Mouse (Mus musculus): ENCODE measurements around the gene Slc25a35. TPM values are rescaled to one million over a fixed set of nuclear protein-coding genes. Genes with fewer than 3 reads are reported as not detected.
"Not testable (repeated sequence)": the region's sequence is repeated elsewhere in the genome, so short reads cannot be mapped to it uniquely, and the experiment has no call there.

The Slc25a35 gene
- polyA plus RNA-seq, 1 experiment: not detected

- 35% methylated on average over 3 of the region's 3 CpGs for WGBS
- H3K4me1 ChIP-seq (ENCODE audit: control insufficient read depth, insufficient read depth, low read length): peaks cover 14% of the 10 kb centered on the region; the same call in 1 of the 2 replicates
- H3K27ac ChIP-seq (ENCODE audit: insufficient read depth, low read depth, low read length): no peak overlapping the region
- no peak for TF ChIP-seq POLR2A (IDR thresholded peaks at IDR 0.05; ENCODE audit: insufficient read depth, low read depth, low read length)
- TF ChIP-seq CTCF (IDR thresholded peaks at IDR 0.05; ENCODE audit: insufficient read depth, low read depth, low read length): no peak
- H3K4me3 ChIP-seq (ENCODE audit: insufficient read depth, low read depth, low read length): no peak overlapping the region
Measured at GRCm38 (mm10) chr11:68956107-68956506, 11.8 kb upstream of the Slc25a35 start.

GRCm38 (mm10) chr11:68956697-68957096, 11.2 kb upstream of the Slc25a35 start:
- TF ChIP-seq CTCF (IDR thresholded peaks at IDR 0.05; ENCODE audit: insufficient read depth, low read depth, low read length) (no peak), POLR2A (IDR thresholded peaks at IDR 0.05; ENCODE audit: insufficient read depth, low read depth, low read length) (no peak)
- 62% methylated on average over 13 of the region's 13 CpGs for WGBS
- peak overlapping the region; percentile 4; the same call in 1 of the 2 replicates for H3K4me3 ChIP-seq (ENCODE audit: insufficient read depth, low read depth, low read length)
- no peak overlapping the region for H3K27ac ChIP-seq (ENCODE audit: insufficient read depth, low read depth, low read length)
- peaks cover 14% of the 10 kb centered on the region; the same call in 1 of the 2 replicates for H3K4me1 ChIP-seq (ENCODE audit: control insufficient read depth, insufficient read depth, low read length)

- Histone ChIP-seq H3K4me3 (ENCODE audit: insufficient read depth, low read depth, low read length) (peak within 1 kb of the TSS; percentile 4; the same call in 1 of the 2 replicates), H3K4me1 (ENCODE audit: control insufficient read depth, insufficient read depth, low read length) (peaks cover 14% of the 10 kb centered on the region; the same call in 1 of the 2 replicates), H3K27ac (ENCODE audit: insufficient read depth, low read depth, low read length) (no peak within 1 kb of the TSS)
- no peak for TF ChIP-seq POLR2A (IDR thresholded peaks at IDR 0.05; ENCODE audit: insufficient read depth, low read depth, low read length)
- TF ChIP-seq CTCF (IDR thresholded peaks at IDR 0.05; ENCODE audit: insufficient read depth, low read depth, low read length): no peak
- WGBS: 70% methylated on average over 8 of the region's 8 CpGs
Measured at GRCm38 (mm10) chr11:68957308-68957707, 10.6 kb upstream of the Slc25a35 start, which contains the start of gene Arhgef15. Gene Arhgef15 (minus strand): TSS chr11:68957480.

GRCm38 (mm10) chr11:68957971-68958370, 10.0 kb upstream of the Slc25a35 start:
- Histone ChIP-seq H3K4me1 (ENCODE audit: control insufficient read depth, insufficient read depth, low read length) (peaks cover 14% of the 10 kb centered on the region; the same call in 1 of the 2 replicates), H3K4me3 (ENCODE audit: insufficient read depth, low read depth, low read length) (no peak overlapping the region), H3K27ac (ENCODE audit: insufficient read depth, low read depth, low read length) (no peak overlapping the region)
- TF ChIP-seq CTCF (IDR thresholded peaks at IDR 0.05; ENCODE audit: insufficient read depth, low read depth, low read length) (no peak), POLR2A (IDR thresholded peaks at IDR 0.05; ENCODE audit: insufficient read depth, low read depth, low read length) (no peak)
- WGBS: 97% methylated on average over 1 of the region's 1 CpGs

- H3K4me1 ChIP-seq (ENCODE audit: control insufficient read depth, insufficient read depth, low read length): no peaks in the 10 kb centered on the region
- TF ChIP-seq POLR2A (IDR thresholded peaks at IDR 0.05; ENCODE audit: insufficient read depth, low read depth, low read length): no peak
- H3K4me3 ChIP-seq (ENCODE audit: insufficient read depth, low read depth, low read length): no peak overlapping the region
- H3K27ac ChIP-seq (ENCODE audit: insufficient read depth, low read depth, low read length): no peak overlapping the region
- 63% methylated on average over 3 of the region's 3 CpGs for WGBS
Measured at GRCm38 (mm10) chr11:68961596-68961995, 6.3 kb upstream of the Slc25a35 start.

- 32% methylated on average over 11 of the region's 11 CpGs for WGBS
- H3K4me1 ChIP-seq (ENCODE audit: control insufficient read depth, insufficient read depth, low read length); H3K27ac ChIP-seq (ENCODE audit: insufficient read depth, low read depth, low read length); H3K4me3 ChIP-seq (ENCODE audit: insufficient read depth, low read depth, low read length): not testable (repeated sequence)
Measured at GRCm38 (mm10) chr11:68962159-68962558, 5.8 kb upstream of the Slc25a35 start.

- H3K4me3 ChIP-seq (ENCODE audit: insufficient read depth, low read depth, low read length): no peak overlapping the region
- H3K27ac ChIP-seq (ENCODE audit: insufficient read depth, low read depth, low read length): no peak overlapping the region
- H3K4me1 ChIP-seq (ENCODE audit: control insufficient read depth, insufficient read depth, low read length): no peaks in the 10 kb centered on the region
- 85% methylated on average over 2 of the region's 2 CpGs for WGBS
- TF ChIP-seq CTCF (IDR thresholded peaks at IDR 0.05; ENCODE audit: insufficient read depth, low read depth, low read length) (no peak), POLR2A (IDR thresholded peaks at IDR 0.05; ENCODE audit: insufficient read depth, low read depth, low read length) (no peak)
Measured at GRCm38 (mm10) chr11:68963405-68963804, 4.5 kb upstream of the Slc25a35 start.

- TF ChIP-seq POLR2A (IDR thresholded peaks at IDR 0.05; ENCODE audit: insufficient read depth, low read depth, low read length) (no peak), CTCF (IDR thresholded peaks at IDR 0.05; ENCODE audit: insufficient read depth, low read depth, low read length) (no peak)
- peaks cover 3% of the 10 kb centered on the region; the same call in 1 of the 2 replicates for H3K4me1 ChIP-seq (ENCODE audit: control insufficient read depth, insufficient read depth, low read length)
- no peak overlapping the region for H3K4me3 ChIP-seq (ENCODE audit: insufficient read depth, low read depth, low read length)
- H3K27ac ChIP-seq (ENCODE audit: insufficient read depth, low read depth, low read length): no peak overlapping the region
Measured at GRCm38 (mm10) chr11:68965050-68965449, 2.9 kb upstream of the Slc25a35 start.

- TF ChIP-seq POLR2A (IDR thresholded peaks at IDR 0.05; ENCODE audit: insufficient read depth, low read depth, low read length): no peak
- TF ChIP-seq CTCF (IDR thresholded peaks at IDR 0.05; ENCODE audit: insufficient read depth, low read depth, low read length): no peak
- Histone ChIP-seq H3K27ac (ENCODE audit: insufficient read depth, low read depth, low read length) (no peak overlapping the region), H3K4me1 (ENCODE audit: control insufficient read depth, insufficient read depth, low read length) (peaks cover 5% of the 10 kb centered on the region; the same call in 1 of the 2 replicates), H3K4me3 (ENCODE audit: insufficient read depth, low read depth, low read length) (no peak overlapping the region)
- 30% methylated on average over 3 of the region's 3 CpGs for WGBS
Measured at GRCm38 (mm10) chr11:68965845-68966244, 2.1 kb upstream of the Slc25a35 start.

- 11% methylated on average over 1 of the region's 1 CpGs for WGBS
- peaks cover 8% of the 10 kb centered on the region; the same call in 1 of the 2 replicates for H3K4me1 ChIP-seq (ENCODE audit: control insufficient read depth, insufficient read depth, low read length)
Measured at GRCm38 (mm10) chr11:68966554-68966953, 1.4 kb upstream of the Slc25a35 start.

More at GRCm38 (mm10) chr11:68966554-68966953, 1.4 kb upstream of the Slc25a35 start:
- TF ChIP-seq POLR2A (IDR thresholded peaks at IDR 0.05; ENCODE audit: insufficient read depth, low read depth, low read length) (no peak), CTCF (IDR thresholded peaks at IDR 0.05; ENCODE audit: insufficient read depth, low read depth, low read length) (no peak)
- no peak overlapping the region for H3K27ac ChIP-seq (ENCODE audit: insufficient read depth, low read depth, low read length)
- H3K4me3 ChIP-seq (ENCODE audit: insufficient read depth, low read depth, low read length): no peak overlapping the region

Data from olfactory bulb, adult 2 months (tissue).